Mouse (Mus musculus) cortical plate, adult 2 months (tissue): ENCODE data around the gene Csf2rb2. TPM values are rescaled to one million over a fixed set of nuclear protein-coding genes. Genes with fewer than 3 reads are reported as not detected.
"Not testable (repeated sequence)": the region's sequence is repeated elsewhere in the genome, so short reads cannot be mapped to it uniquely, and the experiment has no call there.

ENCODE experiments used
- H3K27ac ChIP-seq: fragments of 200-500 bp; 2 replicates; pipeline ENCODE4 v1.5.1; 2012; ENCODE audit warnings: low read length, control low read depth, inconsistent platforms; ENCODE audit not compliant: insufficient read depth
- H3K4me1 ChIP-seq: fragments of 200-500 bp; 2 replicates; pipeline ENCODE4 v1.6.1; 2011; ENCODE audit warnings: low read length; ENCODE audit not compliant: control insufficient read depth, insufficient read depth
- H3K4me3 ChIP-seq: fragments of 200-500 bp; 2 replicates; pipeline ENCODE4 v1.5.1; 2011; ENCODE audit warnings: mild to moderate bottlenecking, low read length, control low read depth; ENCODE audit not compliant: insufficient read depth
- CTCF ChIP-seq: fragments of 200-500 bp; IDR thresholded peaks from 2 replicates; pipeline ENCODE4 v1.5.1; 2011; ENCODE audit warnings: mild to moderate bottlenecking, control low read depth, low read length; ENCODE audit not compliant: insufficient read depth; ENCODE audit errors: extremely low read depth
- POLR2A ChIP-seq: fragments of 200-500 bp; IDR thresholded peaks from 2 replicates; pipeline ENCODE4 v1.6.1; 2011; ENCODE audit warnings: mild to moderate bottlenecking, low read length, control low read depth; ENCODE audit not compliant: insufficient read depth; ENCODE audit errors: extremely low read depth
- polyA plus RNA-seq: library from polyadenylated mRNA; depleted of rRNA; stranded (reverse); fragments of >200 nt; gene quantifications from 2 replicates; pipeline ENCODE4 v1.2.3, GENCODE M21; 2012; rRNA removed

Gene Csf2rb2
- 0.50 and 0.72 TPM in 2 replicates for polyA plus RNA-seq

DNA sequence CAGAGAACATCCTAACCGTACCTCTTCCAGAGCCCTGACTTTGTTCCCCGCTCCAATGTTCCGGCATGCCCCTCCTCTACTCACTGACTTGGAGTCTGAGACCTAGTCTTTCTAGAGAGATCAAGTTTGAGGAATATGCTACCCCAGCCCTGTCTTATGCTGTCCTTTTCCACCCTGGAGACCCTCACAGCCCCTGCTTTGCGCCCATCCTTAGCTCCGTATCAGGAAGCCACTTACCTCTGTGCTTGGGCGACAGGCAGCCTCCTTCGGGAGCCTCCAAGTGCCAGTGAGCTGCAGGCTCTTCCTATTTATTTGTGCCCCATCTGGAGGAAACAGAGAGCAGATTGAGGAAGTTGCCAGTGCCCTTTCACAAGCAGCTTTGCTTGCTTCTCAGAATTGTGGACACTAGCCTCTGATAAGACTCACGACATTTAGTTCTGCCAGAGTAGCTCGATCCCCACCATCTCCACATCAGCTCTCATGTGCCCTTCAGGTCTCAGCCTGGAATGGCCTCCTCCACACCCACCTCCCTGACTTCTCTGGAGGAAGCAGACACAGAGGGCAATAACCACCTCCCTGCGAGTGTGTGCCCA lies at the start of gene Csf2rb2:
Gene Csf2rb2, minus strand, starts transcription at position 381 of the 593 bp plus-strand sequence.
- no peak within 1 kb of the TSS for H3K27ac ChIP-seq
- TF ChIP-seq POLR2A, result no peak
- no peak for TF ChIP-seq CTCF
- no peak within 1 kb of the TSS for H3K4me3 ChIP-seq
- no peaks in the 10 kb centered on the region for H3K4me1 ChIP-seq

DNA sequence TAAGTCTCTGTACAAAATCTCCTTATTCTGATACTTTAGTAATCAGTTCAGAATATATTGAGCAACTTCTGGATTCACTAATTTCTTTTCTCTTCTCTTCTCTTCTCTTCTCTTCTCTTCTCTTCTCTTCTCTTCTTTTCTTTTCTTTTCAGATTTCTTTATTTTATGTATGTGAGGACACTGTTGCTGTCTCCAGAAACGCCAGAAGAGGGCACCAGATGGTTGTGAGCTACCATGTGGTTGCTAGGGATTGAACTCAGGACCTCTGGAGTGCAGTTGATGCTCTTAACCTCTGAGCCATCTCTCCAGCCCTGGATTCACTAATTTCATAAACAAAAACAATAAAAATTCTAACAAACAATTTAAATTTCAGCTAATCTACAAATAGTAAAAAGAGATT lies 49.4 kb upstream of the Csf2rb2 start:
- no peak overlapping the region for H3K27ac ChIP-seq
- H3K4me3 ChIP-seq, result no peak overlapping the region
- H3K4me1 ChIP-seq, result no peaks in the 10 kb centered on the region
- peak; percentile 70 for TF ChIP-seq CTCF
- TF ChIP-seq POLR2A, result no peak

DNA sequence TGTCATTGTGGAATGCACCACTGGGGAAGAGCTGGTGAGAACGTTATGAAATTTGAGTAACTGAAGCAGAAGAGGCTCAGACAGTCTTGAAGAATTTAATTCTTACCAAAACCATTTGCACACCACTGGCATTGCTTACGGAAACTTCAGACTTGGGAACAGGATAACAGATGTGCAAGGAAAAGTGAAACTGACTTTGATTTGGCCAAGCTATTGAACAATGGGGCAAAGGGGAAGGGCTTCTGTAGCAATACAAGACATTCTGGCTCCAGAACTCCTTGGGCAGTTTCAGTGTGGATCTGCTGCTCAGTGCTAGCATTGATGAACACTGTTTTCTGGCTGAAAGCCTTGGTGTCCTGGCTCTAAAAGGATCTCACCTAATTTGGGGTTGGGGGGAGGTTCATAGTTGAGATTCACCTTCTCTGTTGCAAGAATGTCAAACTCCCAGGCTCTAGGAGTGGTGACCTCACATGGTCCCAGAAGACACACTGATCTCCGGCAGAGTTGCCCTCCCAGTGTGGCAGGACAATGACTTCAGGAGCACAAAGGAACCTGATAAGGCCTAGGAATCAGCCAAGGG lies 46.2 kb upstream of the Csf2rb2 start:
- no peaks in the 10 kb centered on the region for H3K4me1 ChIP-seq
- no peak overlapping the region for H3K4me3 ChIP-seq
- H3K27ac ChIP-seq, result no peak overlapping the region
- TF ChIP-seq POLR2A (no peak), CTCF (no peak)

DNA sequence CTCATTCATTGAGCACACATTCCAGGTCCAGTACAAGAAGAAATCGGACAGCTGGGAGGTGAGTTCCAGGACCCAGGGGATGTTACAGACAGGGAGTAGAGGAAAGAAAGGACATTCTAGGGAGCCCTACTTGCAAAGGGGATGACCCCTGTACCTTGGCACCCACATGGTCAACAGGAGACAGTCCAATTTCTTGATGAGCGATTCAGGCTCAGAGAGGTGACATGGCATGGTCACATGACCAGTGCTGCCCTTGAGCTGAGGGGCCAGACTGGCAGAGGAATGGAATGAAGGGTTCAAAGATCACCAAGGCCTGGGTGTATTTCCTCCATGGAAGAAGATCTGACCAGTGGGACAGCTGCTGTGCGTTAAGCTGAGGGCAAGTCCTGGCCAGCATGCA lies 39.0 kb upstream of the Csf2rb2 start:
- Histone ChIP-seq H3K4me3 (no peak overlapping the region), H3K4me1 (no peaks in the 10 kb centered on the region), H3K27ac (no peak overlapping the region)
- no peak for TF ChIP-seq CTCF
- no peak for TF ChIP-seq POLR2A

DNA sequence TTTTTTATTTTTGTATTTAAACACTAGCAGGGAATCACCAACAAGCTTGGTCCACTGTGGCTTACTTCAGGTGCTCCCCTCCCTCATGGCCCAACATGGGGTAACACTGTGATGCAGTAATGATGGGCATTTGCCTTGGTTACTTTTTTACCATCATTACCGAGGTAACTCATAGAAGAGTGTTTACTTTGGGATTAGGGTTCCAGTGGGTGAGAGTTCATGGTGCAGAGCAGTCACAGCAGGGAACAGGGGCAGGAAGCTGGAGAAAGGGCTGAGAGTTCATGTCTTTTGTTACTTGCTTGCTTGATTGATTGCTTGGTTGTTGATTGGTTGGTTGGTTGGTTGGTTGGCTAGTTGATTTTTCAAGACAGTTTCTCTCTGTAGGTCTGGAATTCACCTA lies 38.2 kb upstream of the Csf2rb2 start:
- H3K4me1 ChIP-seq, result no peaks in the 10 kb centered on the region
- H3K27ac ChIP-seq, result no peak overlapping the region
- no peak overlapping the region for H3K4me3 ChIP-seq
- TF ChIP-seq POLR2A, result no peak
- no peak for TF ChIP-seq CTCF

DNA sequence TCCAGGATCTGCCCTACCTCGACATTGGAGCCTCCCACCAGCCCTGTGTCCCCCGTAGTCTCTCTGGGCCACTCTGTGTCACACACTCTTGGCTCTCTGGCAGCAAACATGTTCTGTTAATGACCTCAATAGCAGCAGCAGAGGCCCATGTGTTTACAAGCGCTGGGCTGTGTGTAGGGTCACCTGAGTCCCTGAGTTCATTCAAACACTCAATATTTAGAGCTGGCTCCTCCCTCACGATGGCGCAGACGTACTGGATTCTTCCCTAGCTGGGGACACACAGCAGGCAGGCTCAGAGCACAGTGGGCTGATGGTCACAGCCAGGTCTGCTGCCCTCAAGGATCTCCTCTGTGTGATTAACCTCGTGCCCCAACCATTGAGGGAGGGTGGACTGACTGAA lies 35.4 kb upstream of the Csf2rb2 start:
- not testable (repeated sequence) for H3K4me3 ChIP-seq, H3K4me1 ChIP-seq, H3K27ac ChIP-seq

DNA sequence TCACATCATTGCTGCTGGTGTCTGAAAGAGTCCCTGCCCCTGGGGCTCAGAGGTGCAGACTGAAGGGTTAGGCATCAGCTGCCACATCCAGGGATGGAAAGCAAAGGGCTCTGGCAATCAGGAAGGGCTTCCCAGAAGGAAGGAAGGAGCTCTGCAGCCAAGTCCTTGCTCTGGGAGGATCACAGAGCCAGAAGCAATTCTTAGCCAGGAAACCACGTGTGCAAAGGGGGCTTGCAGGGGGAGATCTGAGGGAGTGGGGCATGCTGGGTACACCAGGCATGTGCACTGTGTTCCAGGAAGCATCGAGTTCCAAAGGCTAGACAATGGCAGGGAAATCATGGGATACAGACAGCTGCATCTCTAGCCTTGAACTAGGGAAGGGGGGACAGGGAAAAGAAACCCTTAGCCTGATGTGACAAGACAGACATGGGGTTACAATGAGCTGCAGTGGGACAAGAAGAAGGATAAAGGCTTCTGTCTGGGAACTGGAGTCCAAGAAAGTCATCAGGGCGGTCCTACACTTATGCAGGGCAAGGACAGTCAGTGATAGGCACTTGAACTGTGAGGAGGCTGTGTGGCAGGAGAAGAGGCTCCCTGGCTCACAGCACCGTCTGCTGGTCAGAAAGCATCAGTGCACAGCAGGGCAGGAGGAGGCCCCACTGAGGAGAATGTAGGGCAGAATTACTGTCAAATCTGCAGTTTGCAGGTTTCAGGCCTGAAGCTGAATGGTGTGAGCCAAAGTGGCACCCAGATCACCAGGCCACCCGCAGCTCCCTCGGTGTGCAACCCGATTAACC lies 34.3 kb upstream of the Csf2rb2 start:
- H3K4me3 ChIP-seq, H3K27ac ChIP-seq, H3K4me1 ChIP-seq: not testable (repeated sequence)
- TF ChIP-seq CTCF, result peak; percentile 98

DNA sequence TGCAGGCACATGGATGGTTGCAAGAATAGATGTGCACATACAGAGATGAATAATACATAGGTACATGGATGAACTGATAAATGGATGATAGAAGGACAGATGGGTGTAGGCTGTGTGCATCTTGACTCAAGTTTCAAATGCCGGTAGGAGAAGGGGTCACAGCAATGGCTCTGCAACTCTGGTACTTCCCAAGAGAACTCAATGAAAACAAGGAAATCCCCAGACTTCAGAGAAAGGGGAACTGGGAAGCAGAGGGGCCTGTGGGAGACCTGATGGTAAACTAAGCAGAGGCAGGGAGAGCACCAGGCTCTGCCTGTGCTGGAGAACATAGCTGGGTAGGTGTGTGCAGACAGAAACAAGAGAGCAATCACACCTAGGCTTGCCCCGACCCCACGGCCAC lies 28.9 kb upstream of the Csf2rb2 start:
- TF ChIP-seq POLR2A (no peak), CTCF (no peak)
- no peak overlapping the region for H3K4me3 ChIP-seq
- no peak overlapping the region for H3K27ac ChIP-seq
- no peaks in the 10 kb centered on the region for H3K4me1 ChIP-seq

DNA sequence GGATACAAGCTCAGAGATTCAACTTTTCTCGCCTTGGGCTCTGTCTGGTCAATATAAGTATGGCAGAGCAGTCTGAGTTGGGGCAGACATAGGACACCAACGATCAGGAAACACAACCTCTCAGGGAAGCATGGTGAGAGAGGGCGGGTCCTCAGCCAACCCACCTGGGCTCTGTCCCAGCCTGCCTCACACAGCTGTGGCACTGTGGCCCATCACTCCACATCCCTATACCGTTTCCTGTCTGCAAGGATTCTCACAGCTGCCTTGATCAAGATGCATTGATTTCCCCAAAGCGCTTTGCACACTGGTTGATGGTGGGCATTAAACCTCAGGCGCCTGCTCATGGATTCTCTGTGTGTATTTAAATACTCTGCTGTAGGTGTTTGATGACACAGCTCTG lies 27.5 kb upstream of the Csf2rb2 start:
- Histone ChIP-seq H3K4me1 (no peaks in the 10 kb centered on the region), H3K4me3 (no peak overlapping the region), H3K27ac (no peak overlapping the region)
- no peak for TF ChIP-seq POLR2A
- TF ChIP-seq CTCF, result no peak
